Mouse (Mus musculus): Measurements from ENCODE around the gene Trip10.
"Not testable (repeated sequence)": the region's sequence is repeated elsewhere in the genome, so short reads cannot be mapped to it uniquely, and the experiment has no call there.

Trip10 gene

GRCm38 (mm10) chr17:57264972-57265945 lies 16.0 kb downstream of the Trip10 start:
- DNase-seq, result peak; percentile 83

DNA sequence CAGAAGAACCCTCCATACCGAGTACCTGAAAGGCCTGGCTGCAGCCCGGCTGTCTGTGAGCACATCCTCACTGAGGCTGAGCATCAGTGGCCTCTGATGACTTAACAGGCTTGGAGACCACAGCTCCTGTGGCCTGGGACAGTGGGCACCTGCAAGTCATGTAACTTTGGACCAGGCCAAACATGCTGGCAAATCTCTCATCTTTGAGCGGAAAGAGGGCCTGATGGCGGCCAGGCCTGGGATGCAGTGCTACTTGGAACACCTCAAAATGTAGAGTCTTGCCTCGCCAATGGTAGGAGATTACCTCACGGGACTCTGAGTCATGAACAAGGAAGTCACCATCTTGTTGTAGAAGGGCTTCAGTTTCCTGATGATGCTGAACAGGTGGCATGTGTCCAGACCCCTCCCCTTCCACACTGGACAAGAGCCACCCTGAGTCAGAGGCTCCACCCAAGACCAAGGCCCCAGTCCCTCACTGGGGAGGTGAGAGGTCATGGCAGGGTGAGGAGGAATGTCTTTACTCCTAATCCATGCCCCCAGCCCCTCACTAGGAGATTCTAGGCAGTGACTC lies 18.4 kb downstream of the Trip10 start:
- DNase-seq, result no peak

DNA sequence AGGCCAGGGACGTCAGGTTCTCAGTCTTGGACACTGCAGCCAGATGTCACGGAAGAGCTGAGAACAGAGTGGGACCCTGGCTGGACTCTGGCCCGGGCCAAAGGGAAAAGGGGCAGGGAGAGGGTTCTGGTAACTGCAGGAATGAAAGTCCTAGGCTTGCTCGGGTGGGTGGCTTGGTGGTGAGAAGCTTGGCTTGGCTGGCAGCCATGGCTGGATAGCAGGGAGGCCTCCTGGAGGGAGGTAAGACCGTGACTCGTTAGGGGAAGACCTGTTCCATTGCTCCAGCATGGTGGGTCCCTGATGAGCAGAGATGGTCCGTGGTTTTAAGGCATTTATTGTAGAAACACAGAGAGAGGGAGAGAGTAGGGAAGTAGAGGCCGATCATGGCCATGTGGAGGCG lies 22.0 kb downstream of the Trip10 start:
- DNase-seq, result peak; percentile 19

GRCm38 (mm10) chr17:57273846-57274245 lies 24.6 kb downstream of the Trip10 start:
- DNase-seq, result peak; percentile 35

- DNase-seq, result no peak
Measured at GRCm38 (mm10) chr17:57274686-57275085, 25.4 kb downstream of the Trip10 start.

DNA sequence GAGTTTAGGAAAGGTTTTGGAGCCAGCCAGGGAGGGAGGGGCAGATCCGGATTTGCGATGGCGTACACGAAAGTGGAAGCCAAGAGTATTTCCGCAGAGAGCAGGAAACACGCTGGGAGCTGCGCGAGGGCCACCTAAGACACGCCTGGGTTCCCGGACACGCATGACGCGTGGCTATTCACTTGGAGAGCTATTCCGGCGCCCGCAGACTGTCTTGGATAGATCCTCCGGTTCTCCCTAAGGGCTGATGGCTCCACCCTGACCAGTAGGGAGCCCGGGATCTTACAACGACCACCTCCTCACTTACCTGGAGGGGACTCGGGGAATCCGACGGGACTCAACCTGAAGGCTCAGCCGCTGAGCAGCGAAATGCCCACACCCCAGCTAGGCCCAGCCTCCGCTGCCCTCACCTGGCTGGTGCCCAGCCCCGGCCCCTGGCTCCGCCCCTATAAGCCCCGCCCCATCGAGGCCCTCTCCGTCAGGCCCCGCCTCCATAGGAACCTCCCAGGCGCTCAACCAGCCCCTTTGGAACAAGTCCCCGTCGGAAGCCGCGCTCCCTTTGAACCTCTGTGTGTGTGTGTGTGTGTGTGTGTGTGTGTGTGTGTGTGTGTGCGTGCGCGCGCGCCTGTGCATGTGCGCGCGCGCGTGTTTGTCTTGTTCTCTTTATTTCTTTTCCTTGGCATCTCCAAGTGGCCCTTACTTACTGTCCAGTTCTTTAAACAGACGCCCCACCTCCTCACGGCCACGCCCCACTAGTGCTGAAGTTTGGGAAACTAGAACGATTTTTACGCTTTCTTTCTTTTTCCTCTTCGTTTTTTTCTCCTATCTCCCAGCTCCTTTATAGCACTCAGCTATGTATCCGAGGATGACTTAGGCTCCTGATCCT lies 26.1 kb downstream of the Trip10 start:
- peak; percentile 86 for DNase-seq

DNA sequence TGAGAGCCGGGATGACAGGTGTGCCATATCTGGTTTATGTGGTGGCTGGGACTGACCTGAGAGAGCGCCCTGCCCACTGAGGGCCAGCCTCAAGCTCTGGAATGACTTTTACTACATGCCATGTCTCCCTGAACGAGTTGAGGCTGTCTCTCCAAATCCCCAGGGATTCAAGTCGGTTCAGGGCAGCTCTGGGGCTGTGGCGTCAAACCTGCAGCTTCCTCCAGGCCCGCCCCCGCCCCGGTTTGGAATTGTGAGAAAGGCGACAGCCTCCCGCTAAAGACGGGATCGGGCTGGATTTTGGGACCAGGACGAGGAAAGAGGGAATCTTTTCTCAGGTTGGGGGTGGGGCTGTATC lies 26.7 kb downstream of the Trip10 start:
- peak; percentile 59 for DNase-seq

GRCm38 (mm10) chr17:57276634-57277121 lies 27.4 kb downstream of the Trip10 start:
- peak; percentile 79 for DNase-seq

DNA sequence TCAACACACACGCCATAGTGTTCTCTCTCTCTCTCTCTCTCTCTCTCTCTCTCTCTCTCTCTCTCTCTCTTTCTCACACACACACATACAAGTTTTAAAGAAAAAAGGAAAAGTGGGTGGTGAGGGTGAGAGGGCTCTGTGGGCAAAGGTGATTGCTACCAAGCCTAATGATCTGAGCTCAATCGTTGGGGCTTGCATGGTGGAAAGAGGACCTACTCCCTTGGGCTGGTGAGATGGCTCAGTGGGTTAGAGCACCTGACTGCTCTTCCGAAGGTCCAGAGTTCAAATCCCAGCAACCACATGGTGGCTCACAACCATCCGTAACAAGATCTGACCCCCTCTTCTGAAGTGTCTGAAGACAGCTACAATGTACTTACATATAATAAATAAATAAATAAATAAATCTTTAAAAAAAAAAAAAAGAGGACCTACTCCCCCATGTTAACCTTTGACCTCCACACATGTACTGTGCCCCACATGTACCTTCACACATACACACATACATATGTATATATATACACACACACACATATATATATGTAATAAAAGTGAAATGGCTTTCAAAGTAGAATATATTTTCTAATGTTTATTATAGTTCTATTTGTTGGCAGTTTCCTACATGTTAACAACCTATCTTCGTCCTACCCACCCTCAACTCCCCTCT lies 28.5 kb downstream of the Trip10 start:
- DNase-seq, result not testable (repeated sequence)

- peak; percentile 26 for DNase-seq
Measured at GRCm38 (mm10) chr17:57278537-57278936, 29.3 kb downstream of the Trip10 start.

DNA sequence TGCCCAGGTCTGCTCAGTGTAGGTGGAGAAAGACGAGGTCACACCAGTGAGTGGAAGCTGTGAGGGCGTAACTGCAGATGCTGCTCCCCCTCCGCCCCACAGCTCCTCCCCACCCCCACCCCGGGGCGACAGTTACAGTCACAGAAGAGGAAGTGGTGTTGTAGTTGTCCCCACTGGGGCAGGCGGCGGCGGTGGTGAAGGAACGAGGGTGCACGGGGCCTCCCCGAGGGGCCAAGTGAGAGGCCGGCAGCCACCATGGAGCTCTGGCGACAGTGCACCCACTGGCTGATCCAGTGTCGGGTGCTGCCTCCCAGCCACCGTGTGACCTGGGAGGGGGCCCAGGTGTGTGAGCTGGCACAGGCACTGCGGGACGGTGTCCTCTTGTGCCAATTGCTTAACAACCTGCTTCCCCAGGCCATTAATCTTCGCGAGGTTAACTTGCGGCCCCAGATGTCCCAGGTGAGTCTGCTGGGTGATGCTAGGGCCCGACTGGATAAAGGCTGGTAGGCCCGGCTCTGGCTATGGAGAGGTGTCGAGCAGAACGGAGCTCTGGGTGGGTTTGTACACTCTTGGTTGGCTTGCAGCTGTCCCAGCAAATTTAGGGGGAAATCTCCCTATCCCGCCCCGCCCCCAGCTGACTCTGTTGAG lies 29.8 kb downstream of the Trip10 start, which contains the start of gene Vav1:
TSS of gene Vav1 (plus strand) at position 158 of the 648 bp plus-strand sequence.
- peak; percentile 31 for DNase-seq

GRCm38 (mm10) chr17:57279591-57280224 lies 30.5 kb downstream of the Trip10 start:
- DNase-seq, result no peak

- no peak for DNase-seq
Measured at GRCm38 (mm10) chr17:57280411-57280810, 31.2 kb downstream of the Trip10 start.

GRCm38 (mm10) chr17:57283906-57284305 lies 34.7 kb downstream of the Trip10 start:
- no peak for DNase-seq

DNA sequence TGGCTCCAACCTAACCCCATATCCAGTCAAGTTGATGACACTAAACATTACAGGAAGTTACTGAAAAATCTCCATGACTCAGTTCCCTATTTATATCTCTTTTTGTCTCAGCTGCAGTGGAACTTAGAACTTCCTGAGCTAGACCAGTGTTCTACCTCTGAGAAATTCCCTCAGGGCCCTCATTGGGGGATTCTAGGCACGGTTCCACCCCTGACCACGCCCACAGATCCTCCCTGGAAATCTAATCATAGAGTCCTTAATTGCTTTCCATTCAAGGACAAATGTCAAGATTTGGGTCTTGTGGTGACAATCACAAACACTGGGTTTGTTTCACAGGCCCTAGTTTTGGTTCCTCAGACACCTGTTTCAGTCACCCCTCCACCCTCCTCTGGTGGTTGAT lies 35.8 kb downstream of the Trip10 start:
- DNase-seq, result no peak

- DNase-seq, result no peak
Measured at GRCm38 (mm10) chr17:57286718-57287355, 37.6 kb downstream of the Trip10 start.

DNA sequence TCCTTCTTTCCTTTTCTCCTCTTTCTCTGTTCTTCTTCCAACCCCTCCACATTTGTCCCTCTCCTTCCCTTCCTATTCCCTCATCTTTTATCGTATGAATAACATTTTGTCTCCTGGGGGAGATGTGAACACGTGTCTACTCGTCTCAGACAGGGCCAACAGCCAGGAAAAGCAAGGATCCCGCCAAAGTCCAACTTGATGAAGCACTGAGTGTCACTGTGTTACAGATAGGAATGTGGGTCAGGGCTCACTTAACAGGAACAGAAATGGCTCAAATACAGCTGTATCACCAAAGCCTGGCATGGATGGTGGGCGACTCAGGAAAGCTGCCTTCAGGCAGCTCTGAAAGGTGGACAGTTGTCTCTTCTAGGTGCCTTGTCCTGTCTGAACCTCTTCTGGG lies 40.0 kb downstream of the Trip10 start:
- DNase-seq, result no peak

DNA sequence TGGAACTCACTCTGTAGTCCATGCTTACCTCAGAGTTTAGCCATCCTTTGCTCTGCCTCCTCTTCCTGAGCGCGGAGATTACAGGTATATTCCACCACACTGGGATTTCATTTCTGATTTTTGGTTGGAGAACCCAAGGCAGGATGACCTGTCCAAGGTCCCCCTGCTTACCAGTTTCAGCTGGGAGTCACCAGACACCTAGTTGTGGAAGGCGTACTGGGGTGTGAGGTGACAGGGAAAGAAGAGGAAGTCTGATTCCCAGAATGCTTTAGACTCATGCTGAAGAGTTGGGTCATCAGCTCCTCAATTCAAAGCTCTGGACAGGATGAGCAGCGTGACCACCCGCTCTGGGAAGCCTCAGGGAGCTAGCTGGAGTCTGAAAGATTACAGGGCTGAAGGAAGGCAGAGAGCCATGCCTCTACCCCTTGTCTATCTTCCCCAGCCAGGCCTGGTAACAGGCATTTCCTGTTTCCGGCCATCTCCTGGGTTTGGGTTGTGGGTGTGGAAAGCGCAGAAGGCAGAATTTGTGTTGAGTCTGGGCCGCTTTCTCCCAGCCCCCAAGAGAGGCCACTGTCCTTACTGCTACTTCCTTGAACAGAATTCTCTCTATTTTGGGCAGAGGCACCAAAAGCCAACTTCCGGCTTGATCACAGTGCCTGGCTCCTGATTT lies 40.9 kb downstream of the Trip10 start:
- no peak for DNase-seq

GRCm38 (mm10) chr17:57290671-57291055 lies 41.4 kb downstream of the Trip10 start:
- no peak for DNase-seq

DNA sequence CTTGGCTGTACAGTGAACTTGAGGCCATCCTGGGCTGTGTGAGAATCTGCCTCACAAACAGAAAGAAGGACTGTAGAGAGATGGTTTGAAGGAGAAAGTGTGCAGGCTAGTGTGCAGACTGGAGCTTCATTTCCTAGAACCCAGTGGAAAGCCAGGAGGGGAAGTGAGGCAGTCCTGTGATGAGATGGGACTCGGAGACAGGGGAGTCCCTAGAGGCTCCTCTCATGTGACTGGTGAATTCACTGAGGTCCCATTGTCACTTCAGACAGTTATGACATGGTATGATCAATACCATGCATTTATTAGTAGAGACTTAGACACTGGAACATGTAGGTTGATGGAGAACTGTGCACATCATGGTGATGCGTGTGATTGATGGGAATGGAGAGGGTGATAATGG lies 43.0 kb downstream of the Trip10 start:
- no peak for DNase-seq

All from cerebellum, adult 11-12 months (tissue).